Mouse (Mus musculus) C2C12 (cell line): ENCODE measurements around the gene Cdk19.

Source experiments
- CTCF ChIP-seq: IDR thresholded peaks from one replicate; pipeline ENCODE4 v1.5.1; 2011; ENCODE audit not compliant: control insufficient read depth, insufficient read depth, insufficient read length
- FOSL1 ChIP-seq: IDR thresholded peaks from one replicate; pipeline ENCODE4 v1.8.0; 2011; ENCODE audit warnings: mild to moderate bottlenecking, low read length; ENCODE audit not compliant: poor library complexity, insufficient read depth, severe bottlenecking
- MAX ChIP-seq: IDR thresholded peaks from one replicate; pipeline ENCODE4 v1.6.1; 2011; ENCODE audit warnings: mild to moderate bottlenecking, control low read depth
- USF1 ChIP-seq: IDR thresholded peaks from one replicate; pipeline ENCODE4 v1.6.1; 2011; ENCODE audit warnings: low read depth, mild to moderate bottlenecking, control low read depth, moderate library complexity

- TF ChIP-seq CTCF = no peak
- no peak for TF ChIP-seq MAX
- no peak for TF ChIP-seq FOSL1
- peak; percentile 43 for TF ChIP-seq USF1
Measured at GRCm38 (mm10) chr10:40527573-40527972, 188.2 kb downstream of the Cdk19 start.
